Comparison of ENCODE assay signal across 8 mouse cellular contexts in the genomic region with DNA sequence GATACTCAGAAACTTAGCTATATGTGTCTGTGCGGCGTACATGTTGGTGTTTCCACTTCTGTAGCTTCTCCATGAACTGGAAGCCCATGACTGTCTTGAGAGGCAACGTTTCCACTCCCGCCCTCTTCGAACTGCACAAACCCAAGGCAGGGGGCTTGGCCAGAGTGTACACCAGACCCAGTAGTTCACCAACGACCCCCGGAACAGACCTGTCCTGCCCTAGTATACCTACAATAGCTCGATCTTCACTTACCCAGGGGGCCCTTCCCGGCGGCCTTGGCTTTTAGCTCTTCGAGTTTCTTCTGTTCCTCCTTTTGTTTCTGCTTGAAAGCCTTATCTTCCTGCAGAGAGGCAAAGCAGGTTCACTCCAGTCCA. TPM values are rescaled to one million over a fixed set of nuclear protein-coding genes. Genes with fewer than 3 reads are reported as not detected.
DNase-seq lines count a peak whose midpoint lies in the region; ATAC-seq and TF ChIP-seq lines count a peak whose summit lies in the region.

No protein-coding gene starts in this region.

- H3K4me1 ChIP-seq in heart, embryonic 13.5 days = peaks cover 20% of the 10 kb centered on the region
- H3K4me1 ChIP-seq in ES-E14 (ENCODE audit: control insufficient read depth in 2 of 2, insufficient read depth in 2 of 2, low read length in 2 of 2, poor library complexity in 1 of 2) = peaks cover 0 to 9% of the 10 kb centered on the region in 2 experiments; a peak in 1 of 4 replicates
- H3K4me1 ChIP-seq in hindbrain, embryonic 10.5 days (replicated peaks) = peaks cover 28% of the 10 kb centered on the region
- peaks cover 31% of the 10 kb centered on the region for H3K4me1 ChIP-seq in midbrain, embryonic 10.5 days

- no peak for ATAC-seq in heart, embryonic 13.5 days (ENCODE audit: extremely low read depth, insufficient number of reproducible peaks, low FRiP score, low TSS enrichment)

- WGBS in heart, embryonic 13.5 days = 3% methylated on average over 11 of the region's 11 CpGs
- 5% methylated on average over 11 of the region's 11 CpGs for whole genome bisulfite sequencing in hindbrain, embryonic 10.5 days
- 6% methylated on average over 11 of the region's 11 CpGs for WGBS in midbrain, embryonic 10.5 days

- DNase-seq in heart, adult 9 months (ENCODE audit: low spot score in 2 of 2) = no peak
- no peak for DNase-seq in ES-E14 (ENCODE audit: low read depth, low spot score)
- no peak for DNase-seq in hindbrain, embryonic 10.5 days (ENCODE audit: low spot score)
- no peak for DNase-seq in midbrain, embryonic 10.5 days (ENCODE audit: low spot score)
- no peak for DNase-seq in urinary bladder, adult 18-20 months (ENCODE audit: low spot score in 2 of 2)
- no peak for DNase-seq in adrenal gland, postnatal 14 days
- DNase-seq in kidney, adult 11 months = no peak

- H3K36me3 ChIP-seq in heart, embryonic 13.5 days = peaks cover 30% of the 10 kb centered on the region
- peaks cover 5% of the 10 kb centered on the region for H3K36me3 ChIP-seq in ES-E14 (ENCODE audit: control insufficient read depth, insufficient read depth, low read length, poor library complexity, severe bottlenecking)
- H3K36me3 ChIP-seq in hindbrain, embryonic 10.5 days = peaks cover 28% of the 10 kb centered on the region
- peaks cover 33% of the 10 kb centered on the region for H3K36me3 ChIP-seq in midbrain, embryonic 10.5 days

- in situ Hi-C loops in ES-E14 (cut with MboI; ENCODE audit: low sequenced_read_pairs in 2 of 2, unreplicated experiment in 2 of 2) = no loop called here

- H3K4me2 ChIP-seq in heart, embryonic 13.5 days = peak overlapping the region; percentile 90

- peak overlapping the region; percentile 96 for H3K9ac ChIP-seq in heart, embryonic 13.5 days
- peak overlapping the region; percentile 99 for H3K9ac ChIP-seq in ES-E14 (ENCODE audit: insufficient read depth, low read depth, low read length, poor library complexity, severe bottlenecking)

- no peaks in the 10 kb centered on the region for H3K27me3 ChIP-seq in heart, embryonic 13.5 days (replicated peaks)
- no peaks in the 10 kb centered on the region for H3K27me3 ChIP-seq in hindbrain, embryonic 10.5 days (ENCODE audit: insufficient read depth, poor library complexity, severe bottlenecking)
- no peaks in the 10 kb centered on the region for H3K27me3 ChIP-seq in midbrain, embryonic 10.5 days (ENCODE audit: low read depth, poor library complexity, severe bottlenecking)

- H3K27ac ChIP-seq in heart, embryonic 13.5 days (replicated peaks) = peak overlapping the region; percentile 82
- peak overlapping the region; percentile 70 for H3K27ac ChIP-seq in ES-E14 (ENCODE audit: insufficient read depth, low read depth, low read length, poor library complexity, severe bottlenecking)
- H3K27ac ChIP-seq in hindbrain, embryonic 10.5 days = peak overlapping the region; percentile 94
- H3K27ac ChIP-seq in midbrain, embryonic 10.5 days (replicated peaks) = peak overlapping the region; percentile 93

- H3K4me3 ChIP-seq in heart, embryonic 13.5 days = peak overlapping the region; percentile 89
- peak overlapping the region; percentile 67 to 94 for H3K4me3 ChIP-seq in ES-E14 (ENCODE audit: insufficient read depth in 1 of 2, low read depth in 1 of 2, low read length in 2 of 2, poor library complexity in 1 of 2, severe bottlenecking in 1 of 2)
- H3K4me3 ChIP-seq in hindbrain, embryonic 10.5 days = peak overlapping the region; percentile 92
- peak overlapping the region; percentile 94 for H3K4me3 ChIP-seq in midbrain, embryonic 10.5 days

- H3K9me3 ChIP-seq in heart, embryonic 13.5 days = no peaks in the 10 kb centered on the region
- H3K9me3 ChIP-seq in ES-E14 (ENCODE audit: control insufficient read depth, insufficient read depth, low read depth, low read length) = no peaks in the 10 kb centered on the region
- no peaks in the 10 kb centered on the region for H3K9me3 ChIP-seq in hindbrain, embryonic 10.5 days
- no peaks in the 10 kb centered on the region for H3K9me3 ChIP-seq in midbrain, embryonic 10.5 days (replicated peaks)

TF ChIP-seq in ES-E14, 5 proteins besides CTCF, POLR2A, EP300 and RAD21:
- no peak for TF ChIP-seq MAFK (IDR thresholded peaks at IDR 0.05; ENCODE audit: insufficient read depth, low read depth, low read length)
- no peak for TF ChIP-seq ZC3H11A (IDR thresholded peaks at IDR 0.05; ENCODE audit: borderline replicate concordance, low read depth, low read length)
- no peak for TF ChIP-seq ZNF384 (IDR thresholded peaks at IDR 0.05; ENCODE audit: low read depth, low read length)
- no peak for TF ChIP-seq CHD2 (IDR thresholded peaks at IDR 0.05; ENCODE audit: low read depth, low read length)
- no peak for TF ChIP-seq HCFC1 (IDR thresholded peaks at IDR 0.05; ENCODE audit: borderline replicate concordance, insufficient read depth, low read length)

RNA-seq across cellular contexts. Expression of a gene that starts 0.6 kb away (rescaled TPM):
- polyA plus RNA-seq in heart, embryonic 13.5 days (2015; fragmentation: Nextera tagmentation; extraction: Ambion mirVana) = 12.4 and 16.7 TPM in 2 replicates
- 7.7 and 11.8 TPM in 2 replicates for total RNA-seq in ES-E14 (2012; rRNA removed)
- 14.4 and 16.1 TPM in 2 replicates for polyA plus RNA-seq in hindbrain, embryonic 10.5 days (2016; fragmentation: Nextera tagmentation; extraction: Ambion mirVana)
- polyA plus RNA-seq in midbrain, embryonic 10.5 days (2016; fragmentation: Nextera tagmentation; extraction: Ambion mirVana) = 14.5 and 14.9 TPM in 2 replicates
- 15.7 and 17.2 TPM in 2 replicates for total RNA-seq in adrenal gland, postnatal 14 days (2021)

RNA-seq across cellular contexts. Expression of a gene that starts 0.7 kb away (rescaled TPM):
- 568 and 620 TPM in 2 replicates for polyA plus RNA-seq in heart, embryonic 13.5 days (2015; fragmentation: Nextera tagmentation; extraction: Ambion mirVana)
- 266 and 347 TPM in 2 replicates for total RNA-seq in ES-E14 (2012; rRNA removed)
- 758 and 785 TPM in 2 replicates for polyA plus RNA-seq in hindbrain, embryonic 10.5 days (2016; fragmentation: Nextera tagmentation; extraction: Ambion mirVana)
- 733 and 761 TPM in 2 replicates for polyA plus RNA-seq in midbrain, embryonic 10.5 days (2016; fragmentation: Nextera tagmentation; extraction: Ambion mirVana)
- total RNA-seq in adrenal gland, postnatal 14 days (2021) = 326 and 340 TPM in 2 replicates

RNA-seq across cellular contexts. Expression of a gene that starts 7.8 kb away (rescaled TPM):
- 16.6 and 18.0 TPM in 2 replicates for polyA plus RNA-seq in heart, embryonic 13.5 days (2015; fragmentation: Nextera tagmentation; extraction: Ambion mirVana)
- 17.1 and 21.7 TPM in 2 replicates for total RNA-seq in ES-E14 (2012; rRNA removed)
- 30.5 and 32.1 TPM in 2 replicates for polyA plus RNA-seq in hindbrain, embryonic 10.5 days (2016; fragmentation: Nextera tagmentation; extraction: Ambion mirVana)
- 32.1 and 33.4 TPM in 2 replicates for polyA plus RNA-seq in midbrain, embryonic 10.5 days (2016; fragmentation: Nextera tagmentation; extraction: Ambion mirVana)
- 14.6 and 16.0 TPM in 2 replicates for total RNA-seq in adrenal gland, postnatal 14 days (2021)

RNA-seq across cellular contexts. Expression of a gene that starts 13.5 kb away (rescaled TPM):
- polyA plus RNA-seq in heart, embryonic 13.5 days (2015; fragmentation: Nextera tagmentation; extraction: Ambion mirVana) = 7.1 and 8.2 TPM in 2 replicates
- 17.8 and 35.0 TPM in 2 replicates for total RNA-seq in ES-E14 (2012; rRNA removed)
- 26.8 and 34.4 TPM in 2 replicates for polyA plus RNA-seq in hindbrain, embryonic 10.5 days (2016; fragmentation: Nextera tagmentation; extraction: Ambion mirVana)
- 24.9 and 36.8 TPM in 2 replicates for polyA plus RNA-seq in midbrain, embryonic 10.5 days (2016; fragmentation: Nextera tagmentation; extraction: Ambion mirVana)
- total RNA-seq in adrenal gland, postnatal 14 days (2021) = 63.8 and 67.0 TPM in 2 replicates

RNA-seq across cellular contexts. Expression of a gene that starts 22.2 kb away (rescaled TPM):
- polyA plus RNA-seq in heart, embryonic 13.5 days (2015; fragmentation: Nextera tagmentation; extraction: Ambion mirVana) = 7.7 and 10.9 TPM in 2 replicates
- total RNA-seq in ES-E14 (2012; rRNA removed) = 6.2 and 7.4 TPM in 2 replicates
- polyA plus RNA-seq in hindbrain, embryonic 10.5 days (2016; fragmentation: Nextera tagmentation; extraction: Ambion mirVana) = 8.1 and 11.3 TPM in 2 replicates
- polyA plus RNA-seq in midbrain, embryonic 10.5 days (2016; fragmentation: Nextera tagmentation; extraction: Ambion mirVana) = 7.5 and 10.1 TPM in 2 replicates
- total RNA-seq in adrenal gland, postnatal 14 days (2021) = 13.7 and 13.8 TPM in 2 replicates
